Mouse (Mus musculus) lung, postnatal 10 days (tissue): ENCODE results near the gene Fam171a1.
"Not testable (repeated sequence)": the region's sequence is repeated elsewhere in the genome, so short reads cannot be mapped to it uniquely, and the experiment has no call there.

Experiments
- DNase-seq: peaks from one replicate; pipeline ENCODE4 v3.0.0; 2021

Fam171a1 gene

GRCm38 (mm10) chr2:3174890-3175289, 60.9 kb downstream of the Fam171a1 start:
- DNase-seq, result no peak

GRCm38 (mm10) chr2:3175988-3176387, 62.0 kb downstream of the Fam171a1 start:
- not testable (repeated sequence) for DNase-seq

- DNase-seq, result no peak
Observed at GRCm38 (mm10) chr2:3176751-3177150, 62.7 kb downstream of the Fam171a1 start.

- DNase-seq, result no peak
Observed at GRCm38 (mm10) chr2:3180550-3180949, 66.5 kb downstream of the Fam171a1 start.

- DNase-seq, result no peak
Observed at GRCm38 (mm10) chr2:3183656-3184055, 69.6 kb downstream of the Fam171a1 start.

GRCm38 (mm10) chr2:3185335-3185734, 71.3 kb downstream of the Fam171a1 start:
- peak; percentile 72 for DNase-seq

GRCm38 (mm10) chr2:3188745-3189475, 74.9 kb downstream of the Fam171a1 start:
- no peak for DNase-seq

- no peak for DNase-seq
Observed at GRCm38 (mm10) chr2:3191149-3191548, 77.1 kb downstream of the Fam171a1 start.

- no peak for DNase-seq
Observed at GRCm38 (mm10) chr2:3195511-3195910, 81.5 kb downstream of the Fam171a1 start.

GRCm38 (mm10) chr2:3200422-3200821, 86.4 kb downstream of the Fam171a1 start:
- no peak for DNase-seq

GRCm38 (mm10) chr2:3206975-3207642, 93.1 kb downstream of the Fam171a1 start:
- DNase-seq, result no peak

GRCm38 (mm10) chr2:3215480-3215879, 101.5 kb downstream of the Fam171a1 start:
- DNase-seq, result no peak

GRCm38 (mm10) chr2:3216617-3217016, 102.6 kb downstream of the Fam171a1 start:
- DNase-seq, result peak; percentile 24

GRCm38 (mm10) chr2:3217577-3217976, 103.6 kb downstream of the Fam171a1 start:
- DNase-seq, result not testable (repeated sequence)

- peak; percentile 50 for DNase-seq
Observed at GRCm38 (mm10) chr2:3218225-3218624, 104.2 kb downstream of the Fam171a1 start.

GRCm38 (mm10) chr2:3228475-3228874, 114.5 kb downstream of the Fam171a1 start:
- DNase-seq, result peak; percentile 14

GRCm38 (mm10) chr2:3229060-3229459, 115.0 kb downstream of the Fam171a1 start:
- peak; percentile 77 for DNase-seq

GRCm38 (mm10) chr2:3239255-3239654, 125.2 kb downstream of the Fam171a1 start:
- no peak for DNase-seq

- no peak for DNase-seq
Observed at GRCm38 (mm10) chr2:3244251-3244650, 130.2 kb downstream of the Fam171a1 start.

GRCm38 (mm10) chr2:3251309-3251708, 137.3 kb downstream of the Fam171a1 start:
- DNase-seq, result no peak

GRCm38 (mm10) chr2:3266466-3266865, 152.4 kb downstream of the Fam171a1 start:
- no peak for DNase-seq

GRCm38 (mm10) chr2:3267879-3268278, 153.9 kb downstream of the Fam171a1 start:
- no peak for DNase-seq

GRCm38 (mm10) chr2:3273349-3273748, 159.3 kb downstream of the Fam171a1 start:
- DNase-seq, result no peak

- no peak for DNase-seq
Observed at GRCm38 (mm10) chr2:3276106-3276505, 162.1 kb downstream of the Fam171a1 start.
